Mouse (Mus musculus) MEL (cell line): ENCODE data around the gene Ms4a4a. TPM values are rescaled to one million over a fixed set of nuclear protein-coding genes. Genes with fewer than 3 reads are reported as not detected.

Source experiments
- DNase-seq: peaks from one replicate; pipeline ENCODE4 v3.0.0; 2011; ENCODE audit warnings: low read depth, low spot score
- H3K27ac ChIP-seq: 2 replicates; pipeline ENCODE4 v1.5.1; 2012; ENCODE audit warnings: low read depth, mild to moderate bottlenecking, control low read depth, low read length, moderate library complexity; ENCODE audit not compliant: control insufficient read depth
- H3K27me3 ChIP-seq, 2 experiments: fragments of 150-350 bp in 1 of 2; sonication (generic) in 1 of 2; 2 replicates each; pipeline ENCODE4 v1.6.1; 2012; ENCODE audit warnings: low read length in 2 of 2, mild to moderate bottlenecking in 2 of 2, improper control_type of control experiment in 1 of 2, moderate library complexity in 1 of 2; ENCODE audit not compliant: insufficient read depth in 2 of 2, control insufficient read depth in 1 of 2
- H3K36me3 ChIP-seq, 2 experiments: 2 replicates each; pipeline ENCODE4 v1.6.1; 2012 to 2014; ENCODE audit warnings: low read length in 2 of 2, improper control_type of control experiment in 1 of 2, inconsistent platforms in 1 of 2, mild to moderate bottlenecking in 1 of 2; ENCODE audit not compliant: insufficient read depth in 2 of 2, control insufficient read depth in 1 of 2
- H3K4me1 ChIP-seq, 2 experiments: fragments of 150-350 bp in 1 of 2; sonication (generic) in 1 of 2; 2 replicates each; pipeline ENCODE4 v1.6.1; 2012; ENCODE audit warnings: low read length in 2 of 2, improper control_type of control experiment in 1 of 2, mild to moderate bottlenecking in 1 of 2; ENCODE audit not compliant: insufficient read depth in 2 of 2, control insufficient read depth in 1 of 2
- H3K4me3 ChIP-seq, 2 experiments: fragments of 150-350 bp in 1 of 2; sonication (generic) in 1 of 2; 2 replicates each; pipeline ENCODE4 v1.5.1; 2012; ENCODE audit warnings: low read depth in 2 of 2, low read length in 2 of 2, mild to moderate bottlenecking in 2 of 2, moderate library complexity in 2 of 2, control low read depth in 1 of 2, improper control_type of control experiment in 1 of 2; ENCODE audit not compliant: control insufficient read depth in 1 of 2, insufficient read depth in 1 of 2
- H3K79me2 ChIP-seq: 2 replicates; pipeline ENCODE4 v1.6.1; 2012; ENCODE audit warnings: mild to moderate bottlenecking, low read length, moderate library complexity; ENCODE audit not compliant: control insufficient read depth, poor library complexity, insufficient read depth
- H3K9ac ChIP-seq: 2 replicates; pipeline ENCODE4 v1.6.1; 2012; ENCODE audit warnings: low read depth, mild to moderate bottlenecking, control low read depth, low read length, moderate library complexity; ENCODE audit not compliant: control insufficient read depth, poor library complexity, severe bottlenecking
- H3K9me3 ChIP-seq: fragments of 150-350 bp; sonication (generic); replicated peaks from 2 replicates; pipeline ENCODE4 v1.6.1; 2012; ENCODE audit warnings: mild to moderate bottlenecking, low read length, improper control_type of control experiment, moderate library complexity; ENCODE audit not compliant: insufficient read depth
- CHD1 ChIP-seq: IDR thresholded peaks from 2 replicates; pipeline ENCODE4 v1.6.1; 2012; ENCODE audit warnings: low read depth, mild to moderate bottlenecking, inconsistent platforms, low read length, improper control_type of control experiment
- GABPA ChIP-seq: IDR thresholded peaks from 2 replicates; pipeline ENCODE4 v1.6.1; 2012; ENCODE audit warnings: low read depth, mild to moderate bottlenecking, inconsistent platforms, low read length, improper control_type of control experiment, moderate library complexity
- KAT2A ChIP-seq: conservative IDR thresholded peaks from 2 replicates; pipeline ENCODE4 v1.6.1; 2012; ENCODE audit warnings: low read depth, low read length, improper control_type of control experiment, inconsistent platforms
- MAFK ChIP-seq: IDR thresholded peaks from 2 replicates; pipeline ENCODE4 v1.6.1; 2011; ENCODE audit warnings: low read depth, mild to moderate bottlenecking, low read length, improper control_type of control experiment, borderline replicate concordance
- MAX ChIP-seq: IDR thresholded peaks from 2 replicates; pipeline ENCODE4 v1.6.1; 2011; ENCODE audit warnings: low read length, improper control_type of control experiment
- MXI1 ChIP-seq: IDR thresholded peaks from 2 replicates; pipeline ENCODE4 v1.6.1; 2011; ENCODE audit warnings: mild to moderate bottlenecking, low read depth, low read length, improper control_type of control experiment
- POLR2A ChIP-seq, 2 experiments: IDR thresholded peaks; 2 replicates each; pipeline ENCODE4 v1.6.1; 2011 to 2012; ENCODE audit warnings: low read length in 2 of 2, mild to moderate bottlenecking in 2 of 2, control low read depth in 1 of 2, improper control_type of control experiment in 1 of 2, low read depth in 1 of 2, moderate library complexity in 1 of 2; ENCODE audit not compliant: control insufficient read depth in 1 of 2, insufficient read depth in 1 of 2, poor library complexity in 1 of 2
- TAL1 ChIP-seq: IDR thresholded peaks from 2 replicates; pipeline ENCODE4 v1.6.1; 2012; ENCODE audit warnings: mild to moderate bottlenecking, inconsistent platforms, low read length, moderate library complexity, mixed read lengths
- TBP ChIP-seq: IDR thresholded peaks from 2 replicates; pipeline ENCODE4 v1.8.0; 2011; ENCODE audit warnings: low read depth, low read length, improper control_type of control experiment
- UBTF ChIP-seq: IDR thresholded peaks from 2 replicates; pipeline ENCODE4 v1.6.1; 2012; ENCODE audit warnings: low read depth, mild to moderate bottlenecking, inconsistent platforms, low read length, improper control_type of control experiment, moderate library complexity, borderline replicate concordance; ENCODE audit not compliant: insufficient read depth
- USF1 ChIP-seq: IDR thresholded peaks from 2 replicates; pipeline ENCODE4 v1.6.1; 2014; ENCODE audit warnings: low read depth, mild to moderate bottlenecking, inconsistent platforms, low read length, improper control_type of control experiment, moderate library complexity
- polyA plus RNA-seq, 2 experiments: library from polyadenylated mRNA; stranded (reverse) in 1 of 2; unstranded in 1 of 2; fragments of >175 nt in 1 of 2; fragments of >200 nt in 1 of 2; gene quantifications; 2 replicates each; pipeline versions ENCODE4 v1.2.1 to v1.2.4; 2012; ENCODE audit warnings: low replicate concordance in 2 of 2, low read depth in 1 of 2; ENCODE audit not compliant: insufficient read length in 2 of 2, insufficient read depth in 1 of 2, missing spikeins in 1 of 2
- total RNA-seq: library from RNA; depleted of rRNA; stranded (reverse); fragments of 300-350 nt; gene quantifications from 2 replicates; pipeline ENCODE4 v1.2.3, GENCODE M21; 2012

The Ms4a4a gene
- total and polyA plus RNA-seq, 3 experiments: not detected

DNA sequence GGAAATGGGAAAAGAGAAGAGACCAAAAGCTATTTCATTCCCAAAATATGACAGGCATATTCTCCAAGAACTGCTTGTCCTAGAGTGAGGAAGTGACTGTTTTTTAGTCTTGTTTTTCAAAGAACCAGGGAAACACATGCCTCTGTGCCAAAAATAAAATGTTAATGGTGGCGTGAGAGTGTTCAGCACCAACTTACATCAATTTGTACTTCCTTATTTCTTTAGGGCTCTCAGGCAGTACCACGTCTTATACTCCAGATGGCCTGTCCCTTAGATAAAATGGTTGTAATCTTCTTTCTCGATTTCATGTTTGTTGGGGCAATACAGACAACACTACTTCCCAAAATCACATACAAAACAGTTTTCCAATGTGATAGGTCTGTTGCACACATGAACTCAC lies 7.0 kb upstream of the Ms4a4a start:
- DNase-seq: no peak
- Histone ChIP-seq H3K27me3 (no peaks in the 10 kb centered on the region), H3K27ac (no peak overlapping the region), H3K4me3 (no peak overlapping the region), H3K79me2 (no peaks in the 10 kb centered on the region), H3K9me3 (no peaks in the 10 kb centered on the region), H3K4me1 (no peaks in the 10 kb centered on the region), H3K36me3 (no peaks in the 10 kb centered on the region), H3K9ac (no peak overlapping the region)
- TF ChIP-seq MXI1 (no peak), POLR2A (IDR thresholded peaks at IDR 0.05; ENCODE audit: control insufficient read depth in 1 of 2, insufficient read depth in 1 of 2, low read depth in 1 of 2, low read length in 2 of 2, poor library complexity in 1 of 2) (no peak), TAL1 (no peak), TBP (no peak), MAFK (no peak), MAX (no peak), UBTF (no peak), CHD1 (no peak), KAT2A (no peak), GABPA (no peak)

DNA sequence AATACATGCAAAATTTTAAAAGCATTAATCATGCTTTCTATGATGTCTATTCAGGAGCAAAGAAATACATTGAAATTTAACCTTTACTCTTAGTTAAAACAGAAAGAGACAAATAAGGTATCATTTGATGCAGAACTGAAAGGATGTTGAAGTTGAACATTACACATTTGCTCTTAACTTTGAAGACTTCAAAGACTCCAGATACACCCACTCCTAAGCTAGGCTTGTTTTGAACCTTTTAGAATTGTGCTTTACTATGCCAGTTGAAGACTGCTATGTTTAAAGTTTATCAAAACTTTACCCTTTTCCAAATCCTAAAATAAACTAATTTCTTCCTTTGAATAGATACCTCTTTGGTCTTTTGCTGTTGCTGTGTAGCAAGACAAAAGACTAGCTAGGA lies 4.1 kb upstream of the Ms4a4a start:
- H3K27me3 ChIP-seq: no peaks in the 10 kb centered on the region; a peak in 1 of 4 replicates
- no peak for TF ChIP-seq USF1
- H3K4me1 ChIP-seq: no peaks in the 10 kb centered on the region
- no peak for DNase-seq
- no peaks in the 10 kb centered on the region for H3K79me2 ChIP-seq
- H3K36me3 ChIP-seq: no peaks in the 10 kb centered on the region
- no peak overlapping the region for H3K4me3 ChIP-seq
- no peak overlapping the region for H3K27ac ChIP-seq
- H3K9ac ChIP-seq: no peak overlapping the region
- H3K9me3 ChIP-seq: no peaks in the 10 kb centered on the region

DNA sequence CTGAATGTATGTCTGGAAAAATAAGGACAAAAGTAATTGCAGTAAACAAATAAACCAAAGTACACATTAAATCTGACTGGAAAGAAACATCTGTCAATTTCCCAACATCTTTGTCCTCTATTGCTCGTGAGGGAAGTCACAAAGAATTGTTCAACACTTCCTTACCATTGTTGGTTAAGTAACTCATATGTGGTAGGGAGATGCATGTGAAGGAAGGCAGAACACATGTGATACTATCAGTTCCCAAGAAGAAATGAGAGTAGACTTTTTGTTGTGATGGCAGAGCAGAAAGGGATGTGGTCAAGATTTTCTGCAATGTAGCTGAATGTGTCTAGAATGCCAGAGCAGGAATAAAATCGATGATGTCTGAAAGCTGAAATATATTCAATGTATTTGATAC lies 1.1 kb downstream of the Ms4a4a start:
- H3K9ac ChIP-seq: no peak overlapping the region

More for the DNA sequence above, 1.1 kb downstream of the Ms4a4a start:
- TF ChIP-seq CHD1: no peak
- Histone ChIP-seq H3K36me3 (no peaks in the 10 kb centered on the region), H3K27ac (no peak overlapping the region), H3K4me3 (no peak overlapping the region), H3K27me3 (no peaks in the 10 kb centered on the region; a peak in 2 of 4 replicates), H3K4me1 (no peaks in the 10 kb centered on the region), H3K9me3 (no peaks in the 10 kb centered on the region), H3K79me2 (no peaks in the 10 kb centered on the region)
- no peak for DNase-seq
